Mouse (Mus musculus) testis, adult 2 months (tissue): ENCODE measurements around the gene Pla2g1b.

Experiments used
- CTCF ChIP-seq: fragments of 200-500 bp; IDR thresholded peaks from 2 replicates; pipeline ENCODE4 v1.5.1; 2012; ENCODE audit warnings: low read depth, mild to moderate bottlenecking, inconsistent platforms, low read length, moderate library complexity; ENCODE audit not compliant: control insufficient read depth, insufficient read depth, insufficient replicate concordance
- POLR2A ChIP-seq: fragments of 200-500 bp; IDR thresholded peaks from 2 replicates; pipeline ENCODE4 v1.6.1; 2012; ENCODE audit warnings: low read depth, mild to moderate bottlenecking, inconsistent platforms, low read length, moderate library complexity; ENCODE audit not compliant: control insufficient read depth

DNA sequence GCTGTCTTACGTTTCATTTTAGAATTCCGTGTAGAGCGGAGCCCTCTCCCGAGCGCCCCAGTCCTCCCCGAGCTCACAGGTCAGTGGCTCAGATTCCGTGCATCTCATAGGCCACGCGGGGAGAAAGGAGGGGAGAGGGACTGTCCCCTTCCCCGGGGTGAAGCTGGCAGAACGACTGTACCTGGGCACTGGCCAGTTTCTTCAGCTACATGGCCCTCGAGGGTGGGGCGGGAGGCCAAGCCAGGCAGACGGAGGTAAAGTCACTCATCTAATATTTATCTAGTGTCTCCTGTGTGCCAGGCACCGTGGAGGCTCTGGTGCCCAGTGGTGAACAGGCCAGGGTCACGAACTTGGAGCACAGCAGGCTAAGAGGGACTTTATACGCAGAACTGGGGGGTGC, 19.0 kb upstream of the Pla2g1b start:
- TF ChIP-seq CTCF (no peak), POLR2A (no peak)
